Mouse (Mus musculus) ES-E14 (cell line): ENCODE measurements around the gene Sytl3.

ENCODE experiments used
- HCFC1 ChIP-seq: IDR thresholded peaks from 2 replicates; pipeline ENCODE4 v1.6.1; 2012; ENCODE audit warnings: low read length, inconsistent platforms, borderline replicate concordance; ENCODE audit not compliant: insufficient read depth
- MAFK ChIP-seq: IDR thresholded peaks from 2 replicates; pipeline ENCODE4 v1.6.1; 2014; ENCODE audit warnings: mild to moderate bottlenecking, low read depth, low read length, inconsistent platforms; ENCODE audit not compliant: insufficient read depth
- ZC3H11A ChIP-seq: IDR thresholded peaks from 2 replicates; pipeline ENCODE4 v1.6.1; 2012; ENCODE audit warnings: low read depth, mild to moderate bottlenecking, inconsistent platforms, low read length, borderline replicate concordance
- ZNF384 ChIP-seq: IDR thresholded peaks from 2 replicates; pipeline ENCODE4 v1.6.1; 2012; ENCODE audit warnings: low read depth, low read length, inconsistent platforms

- TF ChIP-seq ZNF384 (no peak), HCFC1 (no peak; the same call in 1 of the 2 replicates), MAFK (no peak), ZC3H11A (no peak)
These were observed 125.0 kb downstream of the Sytl3 start for GRCm38 (mm10) chr17:6783756-6784357.
